Mouse (Mus musculus): Measurements from ENCODE around the gene Zcchc14. TPM values are rescaled to one million over a fixed set of nuclear protein-coding genes. Genes with fewer than 3 reads are reported as not detected.
A peak's percentile ranks its signal among the peaks of the same experiment; 100 is the strongest.

Gene Zcchc14
- polyA plus RNA-seq, 1 experiment, result 16.9 TPM

DNA sequence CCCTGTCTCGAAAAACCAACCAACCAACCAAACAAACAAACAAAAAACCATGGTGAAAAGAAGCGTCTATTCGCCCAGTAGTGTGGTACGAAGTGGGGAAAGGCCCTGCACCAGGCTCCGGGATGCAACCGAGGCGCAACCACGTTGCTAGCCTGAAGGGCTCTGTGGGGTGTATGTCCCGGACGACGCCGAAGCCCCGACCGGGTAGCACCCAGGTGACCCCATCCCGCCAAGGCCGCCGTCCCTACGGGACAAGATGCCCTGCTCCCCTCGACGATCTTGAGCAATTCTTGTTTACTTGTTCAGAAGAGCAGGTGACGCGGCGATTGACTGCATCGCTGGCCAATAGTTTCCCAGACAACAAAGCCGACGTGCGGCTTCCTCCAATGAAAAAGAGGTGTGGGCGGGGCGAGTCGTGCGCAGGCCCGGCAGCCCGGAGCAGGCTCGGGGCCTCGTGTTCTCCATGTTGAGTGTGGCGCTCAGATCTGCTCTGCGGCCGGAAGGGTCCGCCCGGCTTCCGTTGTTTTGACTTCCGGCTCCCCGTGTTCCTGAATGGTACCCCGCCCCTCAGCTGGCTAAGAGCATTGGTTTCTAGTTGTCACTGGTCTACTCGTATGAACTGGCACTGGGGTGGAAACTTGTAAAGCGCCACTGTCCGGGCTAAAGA lies 67.4 kb downstream of the Zcchc14 start:
- DNase-seq (ENCODE audit: low spot score), result peak; percentile 96

DNA sequence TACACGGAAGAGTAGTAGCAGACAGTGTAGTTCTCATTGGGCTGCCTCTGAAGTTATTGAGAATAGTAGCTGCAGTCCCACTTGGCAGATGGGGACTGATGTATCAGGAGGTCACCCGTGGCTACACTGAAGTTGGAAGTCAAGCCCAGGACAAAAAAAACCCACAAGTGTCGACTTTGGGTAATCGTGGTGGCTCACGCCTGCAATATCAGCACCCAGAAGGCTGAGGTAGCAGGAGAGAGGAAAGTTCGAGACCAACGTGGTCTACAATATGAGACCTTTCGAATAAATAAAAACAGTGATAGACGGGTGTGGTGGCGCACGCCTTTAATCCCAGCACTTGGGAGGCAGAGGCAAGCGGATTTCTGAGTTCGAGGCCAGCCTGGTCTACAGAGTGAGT lies 68.0 kb downstream of the Zcchc14 start:
- no peak for DNase-seq (ENCODE audit: low spot score)

DNA sequence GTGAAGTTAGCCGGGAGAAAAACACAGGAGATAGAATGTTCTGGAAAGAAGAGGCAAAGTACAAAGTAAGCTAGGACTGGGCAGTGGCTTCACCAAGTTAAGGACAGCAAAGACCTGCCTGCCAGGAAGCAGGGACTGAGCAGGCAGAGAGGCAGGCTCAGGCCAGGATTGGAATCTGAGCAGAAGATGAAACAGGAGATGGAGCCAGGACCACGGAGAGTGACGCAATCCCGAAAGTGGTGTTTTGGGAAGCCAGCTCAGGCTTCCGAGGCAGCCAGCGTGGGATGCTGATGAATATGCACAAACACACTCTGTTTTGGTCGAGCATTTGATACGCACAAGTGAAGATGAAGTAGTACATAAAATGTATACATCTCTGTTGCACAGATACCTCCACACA lies 69.0 kb downstream of the Zcchc14 start:
- DNase-seq (ENCODE audit: low spot score), result no peak

DNA sequence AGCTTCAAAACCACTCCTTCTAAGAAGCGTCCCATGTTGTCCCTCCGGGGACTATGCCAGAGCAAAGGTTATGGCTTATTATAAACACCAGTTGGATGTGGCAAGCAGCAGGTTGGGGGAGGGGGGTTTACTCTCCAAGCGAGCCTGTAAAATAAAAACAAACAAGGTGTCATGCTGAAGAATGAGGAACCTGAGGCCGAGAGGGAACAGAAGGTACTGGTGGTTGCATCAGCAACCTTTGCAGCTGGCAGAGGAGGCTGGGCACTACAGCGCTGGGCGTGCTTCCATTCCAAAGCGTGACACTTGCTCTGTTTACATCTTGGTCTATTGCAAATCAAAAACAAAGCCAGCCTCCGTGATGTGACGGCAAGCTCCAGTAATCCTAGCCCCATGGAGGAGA lies 72.2 kb downstream of the Zcchc14 start:
- no peak for DNase-seq (ENCODE audit: low spot score)

DNA sequence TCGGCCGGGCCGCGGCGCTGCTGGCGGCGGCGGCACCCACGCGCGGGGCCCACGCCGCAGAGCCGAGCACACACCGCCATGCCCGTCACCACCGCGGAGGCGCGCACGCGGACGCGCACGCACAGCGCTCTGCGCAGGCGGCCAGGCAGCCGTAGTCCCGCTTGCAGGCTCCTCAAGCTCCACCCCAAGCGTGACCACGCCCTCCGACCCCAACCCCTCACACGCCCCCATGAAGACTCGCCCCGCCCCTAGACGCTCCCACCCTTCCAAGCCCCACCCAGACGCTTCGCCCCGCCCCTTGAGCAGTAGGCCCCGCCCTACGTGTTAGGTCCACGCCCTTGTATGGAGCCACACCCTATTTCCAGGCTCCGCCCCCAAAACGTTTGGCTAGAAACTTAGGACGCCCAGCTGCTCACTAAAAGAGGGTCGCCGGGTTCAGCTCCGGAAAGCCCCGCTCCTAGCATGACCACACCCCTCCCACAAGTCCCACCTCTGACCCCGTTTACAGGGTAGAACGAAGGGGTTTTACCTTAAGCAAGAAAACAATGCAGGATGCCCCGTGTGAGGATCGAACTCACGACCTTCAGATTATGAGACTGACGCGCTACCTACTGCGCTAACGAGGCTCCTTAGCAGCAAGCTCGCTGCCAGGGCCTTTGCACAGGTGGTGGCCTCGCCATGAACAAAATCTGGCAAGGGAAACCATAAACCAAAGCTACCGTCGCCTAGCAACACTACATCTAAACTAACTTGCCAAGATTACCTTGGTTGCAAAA lies 73.8 kb downstream of the Zcchc14 start, which contains the start of gene Fbxo31:
Gene Fbxo31, minus strand, starts transcription at position 131 of the 776 bp plus-strand sequence.
- peak; percentile 83 for DNase-seq (ENCODE audit: low spot score)

DNA sequence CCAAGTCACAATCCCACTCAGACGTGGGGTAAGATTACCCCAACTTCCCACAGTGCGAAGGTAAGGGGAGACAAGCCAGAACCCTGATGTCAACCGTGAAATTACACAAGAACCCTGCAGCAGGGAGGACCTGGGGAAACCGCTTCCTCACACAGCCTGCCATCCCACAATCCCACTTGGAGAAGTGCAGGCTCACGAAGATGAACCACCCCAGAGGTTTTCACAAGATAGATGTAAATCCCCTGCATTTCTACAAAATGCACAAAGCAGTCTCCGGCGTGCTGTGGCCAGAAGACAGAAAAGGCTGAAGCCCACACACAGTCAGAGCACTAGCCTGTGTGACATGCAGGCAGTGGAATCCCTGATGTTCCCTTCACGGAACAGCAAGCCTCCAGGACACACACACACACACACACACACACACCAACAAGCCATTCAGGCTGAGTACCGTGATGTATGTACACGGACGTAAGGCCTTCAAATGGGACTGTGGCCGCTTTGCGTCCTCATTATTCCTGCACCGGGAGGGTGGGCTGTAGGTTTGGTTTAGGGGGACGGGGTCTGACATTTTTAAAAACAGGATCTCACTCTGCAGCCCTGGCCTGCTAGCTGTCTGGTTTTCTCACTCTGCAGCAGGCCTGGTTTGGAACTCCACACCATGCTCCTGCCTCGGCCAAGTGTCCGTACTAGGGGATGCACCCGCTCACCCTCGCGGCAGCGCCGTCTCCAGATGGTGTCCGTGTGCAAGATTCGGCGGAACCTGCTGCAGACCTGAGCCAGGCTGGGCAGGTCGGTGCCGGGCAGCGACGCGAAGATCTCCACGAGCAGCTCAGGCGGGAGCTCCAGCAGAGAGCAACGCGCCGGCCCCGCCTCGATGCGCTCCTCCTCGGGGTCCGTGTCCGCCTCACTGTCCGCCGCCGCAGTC lies 74.7 kb downstream of the Zcchc14 start:
- no peak for DNase-seq (ENCODE audit: low spot score)

DNA sequence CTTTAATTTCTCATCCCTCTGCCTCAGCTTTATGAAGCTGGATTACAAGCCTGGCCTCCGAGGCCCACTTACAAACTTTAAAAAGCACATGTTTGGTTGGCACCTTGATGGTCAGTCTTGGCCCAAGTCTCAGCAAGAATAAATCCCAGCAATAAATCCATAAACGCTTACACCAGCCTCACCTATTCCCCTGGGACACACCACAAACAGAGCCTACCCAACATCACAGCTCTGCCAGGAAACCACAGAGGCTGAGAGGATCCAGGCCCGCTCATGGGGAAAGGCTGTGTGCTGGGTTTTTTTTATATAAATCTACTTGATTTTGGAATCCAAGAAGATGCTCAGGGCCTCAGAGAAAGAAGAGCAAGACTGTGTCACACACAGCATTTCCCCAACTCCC lies 77.0 kb downstream of the Zcchc14 start:
- no peak for DNase-seq (ENCODE audit: low spot score)

DNA sequence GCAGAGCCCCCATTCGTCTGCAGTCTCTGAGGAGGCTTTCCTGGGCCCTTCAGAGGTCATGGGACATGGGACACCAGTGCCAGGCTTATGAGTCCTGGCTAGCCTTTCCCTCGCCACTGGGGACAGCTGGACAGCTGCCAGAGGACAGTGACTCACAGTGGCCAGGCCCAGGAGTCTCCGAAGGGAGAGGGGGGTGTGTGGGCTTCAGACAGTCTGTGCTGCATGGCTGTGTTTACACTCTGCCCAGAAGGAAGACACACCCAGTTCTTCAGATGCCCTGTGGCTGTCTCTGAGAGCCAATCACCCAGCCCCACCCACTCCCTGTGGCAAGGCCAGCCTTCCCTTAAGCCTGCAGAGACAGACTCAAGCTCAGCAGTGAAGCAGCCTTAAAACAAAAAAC lies 79.4 kb downstream of the Zcchc14 start:
- peak; percentile 51 for DNase-seq (ENCODE audit: low spot score)

DNA sequence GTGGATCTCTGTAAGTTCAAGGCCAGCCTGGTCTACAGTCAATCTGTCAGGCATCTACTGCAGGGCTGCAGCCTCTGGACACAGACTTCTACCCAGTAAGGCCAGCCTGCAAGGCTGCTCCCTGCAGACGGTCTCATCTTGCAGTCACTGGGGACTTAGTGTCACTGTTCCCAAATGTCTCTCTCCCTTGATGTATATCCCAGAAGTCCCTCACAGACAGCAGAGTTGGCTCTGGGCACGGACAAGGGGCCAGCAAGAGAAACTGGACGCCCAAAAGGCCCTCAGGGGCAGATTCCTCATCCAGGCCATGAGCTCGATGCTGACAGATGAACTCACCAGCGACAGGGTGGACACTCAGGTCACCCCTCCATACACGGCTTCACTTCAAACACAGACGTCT lies 80.6 kb downstream of the Zcchc14 start:
- no peak for DNase-seq (ENCODE audit: low spot score)

DNA sequence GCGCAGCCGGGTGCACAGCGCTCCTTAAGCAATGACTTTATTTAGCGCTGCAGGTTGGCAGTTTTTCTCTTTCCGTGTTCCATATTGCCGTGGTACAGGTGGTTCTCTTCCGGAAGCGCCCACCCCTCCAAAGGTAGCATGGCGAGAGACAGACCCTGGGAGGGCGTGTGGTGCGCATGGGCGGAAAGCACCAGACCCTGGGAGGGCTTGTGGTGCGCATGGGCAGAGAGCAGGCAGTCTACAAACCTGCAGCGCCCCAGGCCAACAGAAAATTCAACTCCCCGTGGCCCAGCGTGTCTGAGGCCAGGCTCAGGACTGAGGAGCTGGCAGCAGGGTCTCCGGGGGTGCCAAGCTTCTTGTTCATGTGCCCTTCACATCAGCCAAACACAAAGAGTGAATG lies 81.9 kb downstream of the Zcchc14 start:
- no peak for DNase-seq (ENCODE audit: low spot score)

DNA sequence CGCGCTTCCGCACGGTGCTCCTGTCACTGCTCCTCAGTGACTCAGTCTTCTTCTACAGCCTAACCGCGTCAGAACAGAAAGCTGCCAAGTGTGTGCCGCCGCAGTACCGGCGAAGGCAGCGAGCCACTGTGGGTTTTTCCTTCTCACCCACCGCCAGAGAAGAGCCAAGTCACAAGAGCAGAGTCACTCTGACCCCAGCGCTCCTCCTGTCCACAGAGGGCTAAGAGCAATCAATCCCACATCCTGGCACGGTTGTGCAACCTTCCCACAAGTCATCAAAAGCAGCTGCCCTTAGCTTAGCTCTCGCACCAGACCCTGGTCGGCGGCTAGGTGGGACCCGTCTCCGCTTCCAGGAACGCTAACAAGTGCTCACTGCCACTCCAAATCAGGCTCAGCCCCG lies 82.4 kb downstream of the Zcchc14 start:
- no peak for DNase-seq (ENCODE audit: low spot score)

DNA sequence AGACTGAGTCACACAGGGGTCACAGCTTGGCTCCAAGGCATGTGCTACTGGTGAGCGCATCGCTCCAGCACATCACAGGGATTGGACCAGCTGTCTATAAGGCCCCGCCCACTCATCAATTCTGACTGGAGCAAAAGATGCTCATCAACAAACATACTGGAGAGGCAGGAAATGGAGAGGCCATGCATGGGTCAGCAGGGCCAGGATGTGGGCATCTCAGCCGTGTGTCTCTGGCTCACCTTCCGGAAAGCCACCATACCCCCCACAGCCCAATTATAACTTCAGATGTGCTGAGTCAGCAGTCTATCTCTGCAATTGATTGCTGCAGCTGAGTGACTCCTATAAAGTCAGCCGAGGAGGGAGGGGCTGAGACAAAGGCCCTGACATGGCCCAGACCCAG lies 84.4 kb downstream of the Zcchc14 start:
- DNase-seq (ENCODE audit: low spot score), result no peak

DNA sequence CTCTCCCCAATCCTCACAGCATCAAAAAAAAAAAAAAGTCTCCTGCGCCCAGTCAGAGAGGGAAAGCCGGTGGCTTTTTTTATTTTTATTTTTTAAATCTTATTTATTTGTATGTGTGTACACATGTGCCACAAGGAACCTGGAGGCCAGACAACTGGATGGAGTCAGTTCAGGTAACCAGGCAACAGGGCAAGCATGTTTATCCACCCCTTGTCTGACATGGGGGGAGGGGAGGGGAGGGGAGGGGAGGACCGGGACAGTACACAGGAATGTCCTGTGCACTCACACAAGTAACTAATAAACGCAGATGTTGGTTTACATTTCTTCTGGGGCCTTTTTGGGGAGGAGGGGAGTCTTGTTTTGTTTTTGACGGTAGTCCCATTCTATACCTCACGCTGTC lies 89.0 kb downstream of the Zcchc14 start:
- no peak for DNase-seq (ENCODE audit: low spot score)

DNA sequence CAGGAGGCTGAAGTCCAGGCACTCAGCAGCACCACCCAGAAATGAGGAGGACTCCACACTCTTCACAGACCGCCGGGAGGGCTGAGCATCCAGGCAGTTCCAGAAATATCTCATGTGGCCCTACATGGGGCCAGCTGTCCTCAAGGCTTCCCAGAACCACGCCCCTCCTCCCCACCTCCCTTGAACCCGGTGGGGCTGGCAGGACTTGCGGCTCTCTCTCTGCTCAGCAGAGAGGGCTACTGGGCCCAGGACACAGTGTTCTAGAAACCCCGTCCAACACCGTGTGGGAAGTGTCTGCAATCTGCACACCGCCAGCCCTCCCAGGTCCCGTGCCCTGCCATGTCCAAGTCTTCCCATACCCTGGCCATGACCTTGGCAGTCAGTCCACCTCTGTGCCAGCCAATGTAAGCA lies 89.8 kb downstream of the Zcchc14 start:
- no peak for DNase-seq (ENCODE audit: low spot score)

DNA sequence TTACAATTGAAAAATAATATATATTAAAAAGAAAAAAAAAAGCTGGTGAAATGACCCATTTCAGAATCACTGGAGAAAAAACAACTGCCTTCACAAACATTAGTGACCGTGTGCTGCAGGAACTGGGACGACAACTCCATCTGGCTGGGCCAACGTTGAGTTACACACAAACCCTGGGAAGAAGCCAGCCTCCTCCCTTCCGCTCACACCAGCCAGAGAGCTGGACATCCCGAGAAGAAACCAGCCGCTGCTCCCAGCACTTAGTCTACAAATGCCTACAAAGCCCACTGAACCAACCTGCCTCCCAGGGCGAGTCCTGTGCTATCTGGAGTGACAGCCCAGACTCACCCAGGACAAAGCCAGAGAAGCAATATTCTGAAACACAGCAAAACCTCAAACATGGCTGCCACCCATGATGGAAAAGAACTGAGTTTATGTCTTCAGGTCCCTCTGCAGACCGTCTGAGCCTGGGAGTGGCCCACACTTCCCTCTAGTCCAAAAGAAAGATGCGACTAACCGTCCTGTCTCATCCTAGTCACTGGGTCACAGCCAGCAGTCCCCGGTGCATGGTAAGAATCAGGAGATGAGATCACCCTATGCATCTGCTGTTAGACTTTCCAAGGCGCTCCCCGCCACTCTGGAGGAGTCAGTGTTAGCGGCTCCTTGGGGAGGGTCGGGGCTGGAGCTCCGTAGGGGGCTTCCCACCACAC lies 90.9 kb downstream of the Zcchc14 start:
- DNase-seq (ENCODE audit: low spot score), result no peak

DNA sequence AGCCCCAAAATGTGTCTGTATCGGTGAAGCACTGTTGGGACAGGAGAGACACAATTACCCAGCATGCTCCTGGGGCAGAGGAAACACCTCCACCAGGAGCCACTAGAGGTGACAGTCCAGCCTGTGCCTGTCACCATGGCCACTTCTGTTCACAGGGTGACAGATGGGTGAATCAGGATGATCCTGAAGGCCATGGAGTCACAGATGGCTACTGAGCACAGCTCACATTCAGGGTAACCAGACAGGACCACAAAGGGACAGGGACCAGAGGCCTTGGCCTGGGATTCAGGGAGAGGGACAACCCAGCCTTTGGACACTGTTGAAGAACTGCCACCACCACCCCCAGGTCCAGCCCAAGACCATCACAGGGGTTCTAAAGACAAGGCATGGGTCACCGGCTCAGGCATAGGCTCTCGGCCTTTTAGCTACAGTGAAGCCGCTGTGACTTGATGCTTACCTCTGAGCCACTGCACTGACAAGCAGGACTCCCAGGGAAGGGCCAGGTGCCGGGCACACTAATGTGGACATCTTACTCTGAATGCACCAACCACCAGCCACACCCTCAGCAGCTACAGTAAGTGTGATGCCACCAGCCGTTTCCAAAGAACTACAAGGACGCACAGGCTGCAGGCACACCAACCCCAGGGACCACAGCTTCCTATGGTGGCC lies 92.1 kb downstream of the Zcchc14 start:
- no peak for DNase-seq (ENCODE audit: low spot score)

DNA sequence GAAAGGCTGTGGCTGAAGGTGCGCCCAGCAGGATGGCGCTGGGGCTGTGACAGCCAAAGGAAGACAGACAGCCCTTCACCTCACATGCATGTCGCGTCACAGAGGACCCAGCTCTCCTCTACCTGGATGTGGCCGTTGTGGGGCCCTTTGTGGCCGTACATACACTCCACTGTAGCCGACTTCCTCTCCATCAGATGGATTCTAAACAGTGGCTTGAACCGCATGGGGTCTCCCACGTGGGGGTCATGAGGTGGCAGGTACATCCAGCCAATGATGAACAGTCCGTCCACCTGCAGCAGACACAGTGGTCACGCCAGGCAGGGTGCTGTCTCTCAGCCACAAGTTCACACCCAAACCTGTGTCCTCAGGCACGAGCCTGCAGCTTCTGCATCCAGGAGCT lies 92.9 kb downstream of the Zcchc14 start:
- no peak for DNase-seq (ENCODE audit: low spot score)

DNA sequence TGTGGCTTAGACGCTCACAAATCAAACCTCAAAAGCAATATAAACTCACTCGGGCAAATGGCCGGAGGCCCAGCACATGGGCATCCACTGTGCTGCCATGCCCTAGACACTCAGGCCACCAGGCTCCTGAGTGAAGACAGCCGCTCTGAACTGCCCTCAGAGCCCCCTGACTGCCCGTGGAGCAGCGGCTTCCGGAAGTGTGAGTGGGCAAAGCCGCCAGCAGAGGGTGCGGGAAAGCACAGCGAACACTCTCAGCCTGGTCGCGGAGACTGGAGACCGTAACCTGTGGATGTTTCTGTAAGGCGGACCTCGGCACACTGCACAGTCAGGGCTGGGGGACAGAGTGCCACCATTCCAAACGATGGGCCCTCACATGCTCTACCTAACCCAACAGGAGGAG lies 94.2 kb downstream of the Zcchc14 start:
- no peak for DNase-seq (ENCODE audit: low spot score)

DNA sequence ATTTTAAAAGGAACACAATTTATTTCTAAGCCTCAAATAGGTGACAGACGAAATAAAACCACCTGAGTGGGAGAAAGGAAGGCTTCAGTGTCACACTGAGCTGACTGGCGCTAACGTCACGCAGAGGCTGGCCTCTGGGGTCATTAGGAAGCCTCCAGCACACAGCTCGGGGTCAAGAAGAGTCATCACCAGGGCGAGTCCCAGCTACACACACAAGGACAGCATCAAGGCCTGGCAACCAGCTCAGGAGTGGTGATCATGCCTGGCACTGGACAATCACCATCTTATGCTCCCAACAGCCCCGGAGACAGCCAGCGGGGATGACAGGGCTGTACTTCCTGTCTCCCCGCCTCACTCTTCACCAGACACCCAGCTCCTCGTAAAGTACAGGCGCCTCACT lies 95.0 kb downstream of the Zcchc14 start:
- no peak for DNase-seq (ENCODE audit: low spot score)

DNA sequence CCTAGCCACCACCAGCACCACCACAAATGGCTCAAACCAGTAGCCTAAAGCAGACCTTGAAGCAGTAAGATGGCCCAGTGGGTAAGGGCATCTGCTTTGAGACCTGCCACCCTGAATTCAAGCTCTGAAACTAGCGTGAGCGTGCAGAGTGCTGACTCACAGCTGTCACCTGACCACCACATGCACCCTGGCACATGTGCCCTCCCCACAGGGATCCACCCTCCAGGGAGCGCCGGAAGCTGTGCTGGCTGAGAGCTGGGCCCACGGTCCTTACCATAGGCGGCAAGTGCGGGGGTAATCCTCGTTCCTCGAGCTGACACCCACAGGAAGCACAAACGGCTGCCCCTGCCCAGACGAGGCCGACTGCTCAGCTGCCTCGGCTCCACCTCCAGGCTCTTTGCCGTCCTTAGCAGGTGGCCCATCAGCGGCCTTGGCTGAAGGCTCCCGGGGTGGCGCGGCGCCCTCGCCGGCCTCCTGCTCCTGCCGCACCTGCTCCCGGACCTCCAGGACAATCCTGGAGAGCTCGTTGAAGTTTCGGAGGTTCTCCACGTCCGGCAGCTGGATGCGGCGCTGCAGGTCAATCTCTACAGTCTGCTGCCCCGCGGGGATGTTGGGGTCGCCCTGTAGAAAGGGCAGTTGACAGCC lies 98.7 kb downstream of the Zcchc14 start:
- DNase-seq (ENCODE audit: low spot score), result no peak

DNA sequence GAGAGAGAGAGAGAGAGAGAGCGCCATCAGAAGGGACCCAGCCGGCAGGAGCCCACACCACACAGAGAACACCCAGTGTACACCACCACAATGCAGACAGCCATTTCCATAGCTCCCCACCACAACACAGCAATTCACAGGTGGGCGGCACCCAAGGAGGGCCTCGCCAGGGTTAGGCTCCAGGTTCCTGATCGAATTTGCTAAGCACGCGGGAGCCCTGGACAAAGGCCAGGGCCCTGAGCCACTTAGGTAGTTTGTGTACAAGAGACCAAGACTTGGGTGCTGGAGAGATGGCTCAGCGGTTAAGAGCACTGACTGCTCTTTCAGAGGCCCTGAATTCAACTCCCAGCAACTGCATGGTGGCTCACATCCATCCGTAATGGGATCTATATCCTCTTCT lies 100.2 kb downstream of the Zcchc14 start:
- DNase-seq (ENCODE audit: low spot score), result no peak

Data from urinary bladder, adult 2 months (tissue).